Mouse (Mus musculus): ENCODE measurements at regions not wholly inside any gene's neighbourhood (a gene's known extent, or its start where the extent isn't known, plus 50 kb on each side); places are given as distances from the start of the nearest gene placed in this dataset.
A peak's percentile ranks its signal among the peaks of the same experiment; 100 is the strongest.

GRCm38 (mm10) chr10:97313407-97313901 lies 166.0 kb upstream of the Dcn start:
- ATAC-seq (ENCODE audit: insufficient read depth, low FRiP score, low TSS enrichment) (peak; percentile 91), DNase-seq (ENCODE audit: low spot score) (peak; percentile 86)
- Histone ChIP-seq H3K9ac (ENCODE audit: low read length) (peak overlapping the region; percentile 53), H3K27me3 (ENCODE audit: control insufficient read depth, insufficient read depth, low read length) (no peaks in the 10 kb centered on the region), H3K4me1 (ENCODE audit: control insufficient read depth, insufficient read depth, low read length) (no peaks in the 10 kb centered on the region), H3K4me3 (ENCODE audit: low read depth, low read length) (peak overlapping the region; percentile 30), H3K27ac (ENCODE audit: low read depth, low read length) (peak overlapping the region; percentile 86), H3K9me3 (ENCODE audit: control insufficient read depth, low read length) (no peaks in the 10 kb centered on the region), H3K4me2 (ENCODE audit: low read depth) (peak overlapping the region; percentile 47), H3K36me3 (ENCODE audit: control insufficient read depth, insufficient read depth, low read length) (no peaks in the 10 kb centered on the region)
- under 1% methylated on average over 13 of the region's 13 CpGs for WGBS

GRCm38 (mm10) chr10:97332639-97333038 lies 146.8 kb upstream of the Dcn start:
- Histone ChIP-seq H3K4me1 (ENCODE audit: control insufficient read depth, insufficient read depth, low read length) (no peaks in the 10 kb centered on the region), H3K9me3 (ENCODE audit: control insufficient read depth, low read length) (no peaks in the 10 kb centered on the region), H3K27me3 (ENCODE audit: control insufficient read depth, insufficient read depth, low read length) (no peaks in the 10 kb centered on the region), H3K4me3 (ENCODE audit: low read depth, low read length) (no peak overlapping the region), H3K27ac (ENCODE audit: low read depth, low read length) (no peak overlapping the region), H3K9ac (ENCODE audit: low read length) (no peak overlapping the region), H3K36me3 (ENCODE audit: control insufficient read depth, insufficient read depth, low read length) (no peaks in the 10 kb centered on the region), H3K4me2 (ENCODE audit: low read depth) (no peak overlapping the region)
- WGBS, result 77% methylated on average over 2 of the region's 2 CpGs
- DNase-seq (ENCODE audit: low spot score), result no peak
- ATAC-seq (ENCODE audit: insufficient read depth, low FRiP score, low TSS enrichment), result no peak

GRCm38 (mm10) chr10:97334044-97334443 lies 145.4 kb upstream of the Dcn start:
- no peaks in the 10 kb centered on the region for H3K4me1 ChIP-seq (ENCODE audit: control insufficient read depth, insufficient read depth, low read length)
- no peak for DNase-seq (ENCODE audit: low spot score)
- no peak overlapping the region for H3K4me2 ChIP-seq (ENCODE audit: low read depth)
- no peak overlapping the region for H3K4me3 ChIP-seq (ENCODE audit: low read depth, low read length)
- H3K36me3 ChIP-seq (ENCODE audit: control insufficient read depth, insufficient read depth, low read length), result no peaks in the 10 kb centered on the region
- H3K9me3 ChIP-seq (ENCODE audit: control insufficient read depth, low read length), result no peaks in the 10 kb centered on the region
- H3K27me3 ChIP-seq (ENCODE audit: control insufficient read depth, insufficient read depth, low read length), result no peaks in the 10 kb centered on the region
- H3K27ac ChIP-seq (ENCODE audit: low read depth, low read length), result no peak overlapping the region
- no peak for ATAC-seq (ENCODE audit: insufficient read depth, low FRiP score, low TSS enrichment)
- no peak overlapping the region for H3K9ac ChIP-seq (ENCODE audit: low read length)

GRCm38 (mm10) chr10:97334606-97335150 lies 144.7 kb upstream of the Dcn start:
- H3K36me3 ChIP-seq (ENCODE audit: control insufficient read depth, insufficient read depth, low read length), result no peaks in the 10 kb centered on the region
- no peak overlapping the region for H3K4me3 ChIP-seq (ENCODE audit: low read depth, low read length)
- no peak overlapping the region for H3K27ac ChIP-seq (ENCODE audit: low read depth, low read length)
- H3K4me1 ChIP-seq (ENCODE audit: control insufficient read depth, insufficient read depth, low read length), result no peaks in the 10 kb centered on the region
- 80% methylated on average over 9 of the region's 9 CpGs for WGBS
- no peak overlapping the region for H3K9ac ChIP-seq (ENCODE audit: low read length)
- H3K9me3 ChIP-seq (ENCODE audit: control insufficient read depth, low read length), result no peaks in the 10 kb centered on the region
- no peak for DNase-seq (ENCODE audit: low spot score)
- no peak for ATAC-seq (ENCODE audit: insufficient read depth, low FRiP score, low TSS enrichment)
- no peaks in the 10 kb centered on the region for H3K27me3 ChIP-seq (ENCODE audit: control insufficient read depth, insufficient read depth, low read length)
- H3K4me2 ChIP-seq (ENCODE audit: low read depth), result no peak overlapping the region

GRCm38 (mm10) chr10:97338033-97338692 lies 141.2 kb upstream of the Dcn start:
- Histone ChIP-seq H3K27ac (ENCODE audit: low read depth, low read length) (no peak overlapping the region), H3K9me3 (ENCODE audit: control insufficient read depth, low read length) (no peaks in the 10 kb centered on the region), H3K4me3 (ENCODE audit: low read depth, low read length) (no peak overlapping the region), H3K9ac (ENCODE audit: low read length) (no peak overlapping the region), H3K4me2 (ENCODE audit: low read depth) (no peak overlapping the region), H3K27me3 (ENCODE audit: control insufficient read depth, insufficient read depth, low read length) (no peaks in the 10 kb centered on the region), H3K36me3 (ENCODE audit: control insufficient read depth, insufficient read depth, low read length) (no peaks in the 10 kb centered on the region), H3K4me1 (ENCODE audit: control insufficient read depth, insufficient read depth, low read length) (no peaks in the 10 kb centered on the region)
- ATAC-seq (ENCODE audit: insufficient read depth, low FRiP score, low TSS enrichment) (peak; percentile 23; the same call in 1 of the 2 replicates), DNase-seq (ENCODE audit: low spot score) (no peak)
- WGBS, result 56% methylated on average over 6 of the region's 6 CpGs

GRCm38 (mm10) chr10:97339866-97340706 lies 139.3 kb upstream of the Dcn start:
- no peaks in the 10 kb centered on the region for H3K4me1 ChIP-seq (ENCODE audit: control insufficient read depth, insufficient read depth, low read length)
- H3K4me2 ChIP-seq (ENCODE audit: low read depth), result no peak overlapping the region
- H3K27ac ChIP-seq (ENCODE audit: low read depth, low read length), result no peak overlapping the region
- DNase-seq (ENCODE audit: low spot score), result no peak
- no peaks in the 10 kb centered on the region for H3K36me3 ChIP-seq (ENCODE audit: control insufficient read depth, insufficient read depth, low read length)
- H3K27me3 ChIP-seq (ENCODE audit: control insufficient read depth, insufficient read depth, low read length), result no peaks in the 10 kb centered on the region
- H3K9ac ChIP-seq (ENCODE audit: low read length), result no peak overlapping the region
- ATAC-seq (ENCODE audit: insufficient read depth, low FRiP score, low TSS enrichment), result no peak
- no peaks in the 10 kb centered on the region for H3K9me3 ChIP-seq (ENCODE audit: control insufficient read depth, low read length)
- 55% methylated on average over 11 of the region's 11 CpGs for WGBS
- no peak overlapping the region for H3K4me3 ChIP-seq (ENCODE audit: low read depth, low read length)

- Histone ChIP-seq H3K4me1 (ENCODE audit: control insufficient read depth, insufficient read depth, low read length) (no peaks in the 10 kb centered on the region), H3K27me3 (ENCODE audit: control insufficient read depth, insufficient read depth, low read length) (no peaks in the 10 kb centered on the region), H3K27ac (ENCODE audit: low read depth, low read length) (no peak overlapping the region), H3K36me3 (ENCODE audit: control insufficient read depth, insufficient read depth, low read length) (no peaks in the 10 kb centered on the region), H3K9me3 (ENCODE audit: control insufficient read depth, low read length) (no peaks in the 10 kb centered on the region), H3K4me3 (ENCODE audit: low read depth, low read length) (no peak overlapping the region), H3K9ac (ENCODE audit: low read length) (no peak overlapping the region), H3K4me2 (ENCODE audit: low read depth) (no peak overlapping the region)
- DNase-seq (ENCODE audit: low spot score) (peak; percentile 84), ATAC-seq (ENCODE audit: insufficient read depth, low FRiP score, low TSS enrichment) (peak; percentile 74; the same call in 1 of the 2 replicates)
- WGBS, result 35% methylated on average over 6 of the region's 6 CpGs
Measured at GRCm38 (mm10) chr10:97345347-97345746, 134.1 kb upstream of the Dcn start.

GRCm38 (mm10) chr10:97346949-97347348 lies 132.5 kb upstream of the Dcn start:
- H3K4me2 ChIP-seq (ENCODE audit: low read depth), result no peak overlapping the region
- H3K27ac ChIP-seq (ENCODE audit: low read depth, low read length), result no peak overlapping the region
- no peak for DNase-seq (ENCODE audit: low spot score)
- WGBS, result 80% methylated on average over 2 of the region's 2 CpGs
- no peaks in the 10 kb centered on the region for H3K27me3 ChIP-seq (ENCODE audit: control insufficient read depth, insufficient read depth, low read length)
- H3K4me1 ChIP-seq (ENCODE audit: control insufficient read depth, insufficient read depth, low read length), result no peaks in the 10 kb centered on the region
- H3K9ac ChIP-seq (ENCODE audit: low read length), result no peak overlapping the region
- no peak overlapping the region for H3K4me3 ChIP-seq (ENCODE audit: low read depth, low read length)
- no peaks in the 10 kb centered on the region for H3K36me3 ChIP-seq (ENCODE audit: control insufficient read depth, insufficient read depth, low read length)
- no peaks in the 10 kb centered on the region for H3K9me3 ChIP-seq (ENCODE audit: control insufficient read depth, low read length)
- ATAC-seq (ENCODE audit: insufficient read depth, low FRiP score, low TSS enrichment), result no peak
